Mouse (Mus musculus) stomach, embryonic 14.5 days (tissue): ENCODE measurements around the gene Olfr648. TPM values are rescaled to one million over a fixed set of nuclear protein-coding genes. Genes with fewer than 3 reads are reported as not detected.

Source experiments
- ATAC-seq: fragments of 200-750 bp; cut with Nextera tagmentation; 2 replicates; pipeline ENCODE4 v1.8.0; 2017; ENCODE audit warnings: low read depth, moderate TSS enrichment; ENCODE audit not compliant: insufficient number of reproducible peaks, insufficient read depth, low FRiP score
- H3K27ac ChIP-seq: fragments of 300-500 bp; sonication (generic); 2 replicates; pipeline ENCODE4 v1.5.1; 2014; ENCODE audit warnings: mild to moderate bottlenecking, low read length, moderate library complexity, mixed read lengths
- H3K27me3 ChIP-seq: fragments of 300-500 bp; sonication (generic); 2 replicates; pipeline ENCODE4 v1.6.1; 2014; ENCODE audit warnings: low read length, control low read depth, mixed read lengths; ENCODE audit not compliant: control insufficient read depth, insufficient read depth
- H3K36me3 ChIP-seq: fragments of 300-500 bp; sonication (generic); 2 replicates; pipeline ENCODE4 v1.6.1; 2014; ENCODE audit warnings: mild to moderate bottlenecking, control low read depth, low read length, moderate library complexity, mixed read lengths; ENCODE audit not compliant: control insufficient read depth, insufficient read depth
- H3K4me1 ChIP-seq: fragments of 300-500 bp; sonication (generic); 2 replicates; pipeline ENCODE4 v1.6.1; 2014; ENCODE audit warnings: low read length, control low read depth, mixed read lengths; ENCODE audit not compliant: control insufficient read depth, insufficient read depth
- H3K4me2 ChIP-seq: fragments of 300-500 bp; sonication (generic); replicated peaks from 2 replicates; pipeline ENCODE4 v1.6.1; 2014; ENCODE audit warnings: low read depth, low read length, control low read depth
- H3K4me3 ChIP-seq: fragments of 300-500 bp; sonication (generic); 2 replicates; pipeline ENCODE4 v1.5.1; 2014; ENCODE audit warnings: low read depth, low read length, control low read depth
- H3K9ac ChIP-seq: fragments of 300-500 bp; sonication (generic); replicated peaks from 2 replicates; pipeline ENCODE4 v1.6.1; 2014; ENCODE audit warnings: low read depth, mild to moderate bottlenecking, control low read depth, low read length, moderate library complexity, mixed read lengths
- H3K9me3 ChIP-seq: fragments of 300-500 bp; sonication (generic); 2 replicates; pipeline ENCODE4 v1.6.1; 2016; ENCODE audit warnings: low read depth, low read length, control low read depth; ENCODE audit not compliant: control insufficient read depth
- WGBS: fragments of 180-500 bp; shearing (Covaris S2); extraction: QIAGEN DNeasy Blood & Tissue Kit; methylation state at CpG from one replicate; pipeline ENCODE4 v1.1.7; 2014; 5-methylcytosine and 5-hydroxymethylcytosine counted together
- polyA plus RNA-seq: library from polyadenylated mRNA; unstranded; fragments of >200 nt; fragmentation: Nextera tagmentation; extraction: Ambion mirVana; gene quantifications from 2 replicates; pipeline ENCODE4 v1.2.1, GENCODE M21; 2014

Gene Olfr648
- polyA plus RNA-seq, 1 experiment from 2014 or later, result 0.25 TPM

DNA sequence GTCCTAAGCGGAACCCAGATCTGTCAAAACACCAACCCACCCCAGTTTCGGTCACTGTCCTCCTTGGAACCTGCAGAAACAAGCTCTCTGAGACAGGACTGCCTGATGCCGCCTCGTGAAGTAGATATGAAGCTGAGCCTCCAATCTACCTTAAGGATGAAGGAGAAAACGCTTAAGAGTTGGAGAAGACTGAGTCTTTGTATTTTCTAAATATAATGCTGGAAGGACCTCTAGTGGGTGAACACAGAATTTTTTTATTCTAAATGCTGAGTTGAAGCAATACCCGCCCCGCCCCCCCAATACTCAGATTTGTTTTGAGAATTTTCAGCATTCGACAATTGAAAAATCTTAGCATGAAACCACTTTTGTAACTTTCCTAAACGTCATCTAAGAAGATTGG lies 8.1 kb upstream of the Olfr648 start:
- H3K4me2 ChIP-seq, result no peak overlapping the region
- no peaks in the 10 kb centered on the region for H3K27me3 ChIP-seq
- H3K9me3 ChIP-seq, result no peaks in the 10 kb centered on the region
- no peak overlapping the region for H3K9ac ChIP-seq
- no peak overlapping the region for H3K27ac ChIP-seq
- WGBS, result 58% methylated on average over 9 of the region's 9 CpGs
- H3K36me3 ChIP-seq, result no peaks in the 10 kb centered on the region
- H3K4me3 ChIP-seq, result no peak overlapping the region
- ATAC-seq, result no peak
- H3K4me1 ChIP-seq, result no peaks in the 10 kb centered on the region

DNA sequence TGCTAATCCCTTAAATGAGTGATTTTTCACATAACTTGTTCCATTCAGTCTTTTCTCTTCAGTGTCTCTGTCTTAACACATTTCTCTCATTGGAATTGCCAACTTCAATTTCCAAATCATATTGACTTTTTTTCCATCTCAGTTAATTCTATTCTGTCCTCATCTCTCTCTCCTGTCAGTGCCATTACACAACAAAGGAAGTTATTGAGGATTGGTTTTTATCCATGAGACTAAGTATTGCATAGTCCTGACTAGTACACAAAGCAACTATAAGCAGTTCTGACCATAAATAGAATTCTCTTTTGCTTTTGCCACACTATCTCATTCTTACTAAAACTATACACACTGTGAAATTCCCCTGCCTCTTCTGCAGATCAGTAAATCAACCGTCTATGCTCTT lies 4.1 kb downstream of the Olfr648 start:
- H3K4me2 ChIP-seq, result no peak overlapping the region
- no peaks in the 10 kb centered on the region for H3K27me3 ChIP-seq
- WGBS, result 88% methylated on average over 1 of the region's 1 CpGs
- ATAC-seq, result no peak
- H3K4me3 ChIP-seq, result no peak overlapping the region
- H3K9me3 ChIP-seq, result no peaks in the 10 kb centered on the region
- no peak overlapping the region for H3K27ac ChIP-seq
- no peaks in the 10 kb centered on the region for H3K36me3 ChIP-seq
- H3K4me1 ChIP-seq, result no peaks in the 10 kb centered on the region
- H3K9ac ChIP-seq, result no peak overlapping the region

DNA sequence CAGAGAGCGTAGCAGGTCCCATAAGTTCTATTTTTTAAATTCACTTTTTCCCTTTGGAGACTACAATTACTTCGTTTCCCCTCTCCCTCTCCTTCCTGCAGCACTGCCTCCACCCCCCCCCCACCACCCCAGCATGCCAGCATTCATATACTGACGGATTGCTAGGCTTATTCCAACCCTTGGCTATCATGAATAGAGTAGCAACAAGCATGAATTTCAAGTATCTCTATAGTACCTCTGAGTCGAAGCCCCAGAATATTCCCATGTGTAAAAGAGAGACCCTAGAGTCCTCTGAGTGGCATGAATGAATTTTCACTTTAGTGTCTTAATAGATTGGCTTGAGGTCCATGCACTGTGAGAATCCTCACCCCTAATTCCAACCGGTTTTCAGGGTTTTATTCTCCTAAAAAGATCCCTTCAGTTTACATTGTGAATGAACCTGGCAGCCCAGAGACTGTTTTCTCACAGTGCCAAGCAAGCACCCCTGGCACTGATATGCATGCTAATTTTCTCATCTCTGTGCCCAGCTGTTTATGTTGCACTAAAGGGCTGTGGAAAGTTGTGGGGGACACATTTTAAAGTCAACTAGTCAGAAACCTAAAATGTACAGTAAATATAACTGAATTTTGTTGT lies 4.7 kb downstream of the Olfr648 start:
- no peaks in the 10 kb centered on the region for H3K27me3 ChIP-seq
- no peak overlapping the region for H3K4me2 ChIP-seq
- H3K9me3 ChIP-seq, result no peaks in the 10 kb centered on the region
- no peaks in the 10 kb centered on the region for H3K4me1 ChIP-seq
- WGBS, result 74% methylated on average over 5 of the region's 5 CpGs
- no peak for ATAC-seq
- no peak overlapping the region for H3K4me3 ChIP-seq
- no peak overlapping the region for H3K9ac ChIP-seq
- no peaks in the 10 kb centered on the region for H3K36me3 ChIP-seq
- H3K27ac ChIP-seq, result no peak overlapping the region

DNA sequence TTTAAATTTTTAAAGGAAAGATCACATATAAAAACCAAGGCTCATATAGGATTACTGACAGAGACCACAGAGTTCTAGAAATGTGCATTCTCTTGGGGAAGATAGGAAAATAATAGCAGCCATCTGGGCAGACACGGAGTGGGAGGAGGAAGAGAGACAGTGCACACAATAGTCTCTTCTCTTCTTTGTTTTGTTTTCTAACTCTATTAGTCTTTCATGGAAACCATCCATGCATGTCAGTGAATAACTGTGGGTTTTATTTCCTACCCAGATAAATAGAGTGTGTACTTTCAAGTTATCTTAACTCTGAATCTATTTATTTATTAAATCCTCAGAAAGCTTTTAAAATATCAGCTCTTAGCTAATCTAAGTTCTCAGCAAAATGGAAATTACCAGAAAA lies 8.1 kb downstream of the Olfr648 start:
- ATAC-seq, result no peak
- Histone ChIP-seq H3K27me3 (no peaks in the 10 kb centered on the region), H3K27ac (no peak overlapping the region), H3K9me3 (no peaks in the 10 kb centered on the region), H3K36me3 (no peaks in the 10 kb centered on the region), H3K9ac (no peak overlapping the region), H3K4me1 (no peaks in the 10 kb centered on the region), H3K4me2 (no peak overlapping the region), H3K4me3 (no peak overlapping the region)
- WGBS, result 85% methylated on average over 1 of the region's 1 CpGs

DNA sequence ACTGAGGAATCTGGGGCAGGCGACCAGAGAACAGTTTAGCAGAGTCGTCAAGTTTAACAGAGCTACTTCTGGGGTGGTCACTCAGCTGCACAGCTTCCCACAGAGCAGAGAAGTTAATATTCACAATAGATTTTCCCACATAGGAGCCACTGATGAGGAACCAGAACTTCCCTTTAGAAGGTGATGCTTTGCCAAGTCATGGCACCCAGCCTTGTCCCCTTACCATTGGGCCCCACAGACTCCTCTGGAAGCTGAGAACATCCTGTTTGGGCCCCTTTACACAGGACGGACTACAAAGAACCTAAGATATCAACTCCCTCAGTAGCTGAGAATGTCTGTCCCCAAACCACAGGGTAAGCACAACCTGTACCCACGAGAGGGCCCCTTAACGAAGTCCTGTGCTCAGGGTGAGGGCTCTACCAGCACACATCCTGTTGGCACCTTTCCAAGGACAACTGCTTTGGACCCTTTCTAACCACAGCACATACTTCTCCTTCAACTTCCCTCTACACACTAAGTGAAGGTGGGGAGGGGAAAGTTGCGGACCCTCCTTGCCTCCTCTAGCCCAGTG lies 13.5 kb downstream of the Olfr648 start:
- Histone ChIP-seq H3K36me3 (no peaks in the 10 kb centered on the region), H3K27me3 (no peaks in the 10 kb centered on the region), H3K4me3 (no peak overlapping the region), H3K9ac (no peak overlapping the region), H3K27ac (no peak overlapping the region), H3K4me1 (no peaks in the 10 kb centered on the region), H3K4me2 (no peak overlapping the region), H3K9me3 (no peaks in the 10 kb centered on the region)
- WGBS, result 69% methylated on average over 6 of the region's 6 CpGs
- no peak for ATAC-seq

DNA sequence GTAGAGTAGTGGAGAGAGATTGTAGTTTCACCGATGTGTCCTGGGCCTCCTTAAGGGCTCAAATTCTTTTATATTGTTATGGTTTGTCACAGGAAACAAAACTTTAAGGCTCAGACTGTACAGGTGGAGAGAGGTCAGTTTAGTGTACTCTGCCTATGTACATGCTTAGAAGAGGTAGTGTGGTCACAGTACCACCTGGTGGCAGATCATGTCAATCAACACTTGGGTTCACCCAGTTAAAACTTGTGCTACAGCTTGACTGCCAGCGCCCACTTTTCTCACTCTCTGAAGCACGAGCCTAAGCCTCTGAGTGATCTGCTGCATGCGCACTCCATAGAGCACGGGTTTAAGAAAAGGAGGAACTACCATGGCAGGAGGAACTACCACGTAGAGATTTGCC lies 16.1 kb downstream of the Olfr648 start:
- no peak overlapping the region for H3K4me2 ChIP-seq
- WGBS, result 80% methylated on average over 6 of the region's 6 CpGs

DNA sequence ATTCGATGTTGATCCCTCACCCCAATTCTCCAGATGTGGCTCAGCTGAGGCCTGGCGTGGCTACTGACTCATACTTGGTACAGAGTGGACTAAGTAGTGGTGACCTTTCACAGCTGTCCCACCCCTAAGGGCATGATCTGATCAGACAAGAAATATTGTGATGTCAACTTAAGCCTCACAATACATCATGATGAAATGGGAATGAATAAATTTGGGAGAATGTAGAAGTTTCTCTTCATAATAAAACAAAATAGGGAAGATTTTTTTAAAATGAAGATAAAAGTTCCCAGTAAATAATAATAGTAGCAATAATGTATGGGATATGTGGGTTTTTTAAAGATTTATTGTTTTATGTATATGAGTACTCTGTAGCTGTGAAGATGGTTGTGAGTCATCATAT lies 32.7 kb downstream of the Olfr648 start, which contains the start of gene Ubqlnl:
Gene Ubqlnl, minus strand, starts transcription at position 101 of the 400 bp plus-strand sequence.
- H3K36me3 ChIP-seq, result no peaks in the 10 kb centered on the region
- no peak within 1 kb of the TSS for H3K27ac ChIP-seq
- no peak within 1 kb of the TSS for H3K4me3 ChIP-seq
- no peaks in the 10 kb centered on the region for H3K9me3 ChIP-seq
- ATAC-seq, result no peak
- H3K4me1 ChIP-seq, result no peaks in the 10 kb centered on the region
- H3K4me2 ChIP-seq, result no peak within 1 kb of the TSS
- 84% methylated on average over 2 of the region's 2 CpGs for WGBS
- H3K27me3 ChIP-seq, result no peaks in the 10 kb centered on the region
- H3K9ac ChIP-seq, result no peak within 1 kb of the TSS

More for the DNA sequence above, 16.1 kb downstream of the Olfr648 start:
- Histone ChIP-seq H3K27ac (no peak overlapping the region), H3K4me1 (no peaks in the 10 kb centered on the region), H3K9ac (no peak overlapping the region), H3K9me3 (no peaks in the 10 kb centered on the region), H3K36me3 (no peaks in the 10 kb centered on the region), H3K4me3 (no peak overlapping the region), H3K27me3 (no peaks in the 10 kb centered on the region)
- ATAC-seq, result no peak

DNA sequence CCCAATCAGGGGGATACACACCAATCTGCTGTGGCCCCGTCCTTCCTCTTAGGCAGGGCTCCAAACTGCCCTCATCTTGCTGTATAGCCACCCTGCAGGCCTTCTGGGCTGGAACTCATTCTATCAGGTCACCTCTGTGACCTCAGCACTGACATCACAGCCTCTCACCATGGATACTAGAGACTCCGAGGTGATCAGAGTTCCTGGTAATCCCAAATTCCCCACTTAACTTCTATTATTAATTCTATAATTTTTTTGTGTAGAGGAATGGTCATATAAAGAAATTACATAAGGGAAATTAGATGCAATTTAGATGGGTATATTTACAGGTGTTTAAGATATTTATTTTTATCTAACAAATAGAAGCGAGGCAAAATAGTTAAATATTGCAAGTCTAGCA lies 40.0 kb downstream of the Olfr648 start, which contains the start of gene Ubqln3:
Gene Ubqln3, minus strand, starts transcription at position 101 of the 400 bp plus-strand sequence.
- 77% methylated on average over 3 of the region's 3 CpGs for WGBS
- ATAC-seq, result no peak

DNA sequence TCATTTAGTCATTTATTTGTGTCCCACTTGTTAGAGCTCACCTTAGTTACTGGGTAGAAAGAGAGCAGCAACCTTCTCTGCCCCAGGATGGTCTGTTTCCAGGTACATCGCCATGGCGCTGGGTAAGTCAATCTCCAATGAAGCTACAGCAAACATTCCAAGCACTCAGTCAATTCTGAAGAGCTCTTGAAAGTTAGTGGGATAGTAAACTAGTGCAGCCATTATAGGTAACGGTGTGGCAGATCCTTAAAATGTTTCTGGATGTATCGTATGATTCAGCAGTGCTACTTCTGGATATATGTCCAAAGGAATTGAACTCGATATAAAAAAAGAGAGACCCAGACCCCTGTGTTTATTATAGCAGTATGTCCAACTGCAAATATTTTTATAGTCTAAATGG lies 45.9 kb downstream of the Olfr648 start, which contains the start of gene Olfr643:
Gene Olfr643, minus strand, starts transcription at position 101 of the 400 bp plus-strand sequence.
- Histone ChIP-seq H3K4me2 (no peak within 1 kb of the TSS), H3K4me1 (no peaks in the 10 kb centered on the region), H3K4me3 (no peak within 1 kb of the TSS), H3K27me3 (no peaks in the 10 kb centered on the region), H3K9me3 (no peaks in the 10 kb centered on the region), H3K9ac (no peak within 1 kb of the TSS), H3K27ac (no peak within 1 kb of the TSS), H3K36me3 (no peaks in the 10 kb centered on the region)
- 79% methylated on average over 5 of the region's 5 CpGs for whole genome bisulfite sequencing
- ATAC-seq, result no peak

More for the DNA sequence above, 40.0 kb downstream of the Olfr648 start, which contains the start of gene Ubqln3:
- Histone ChIP-seq H3K36me3 (no peaks in the 10 kb centered on the region), H3K27me3 (no peaks in the 10 kb centered on the region), H3K27ac (no peak within 1 kb of the TSS), H3K9ac (no peak within 1 kb of the TSS), H3K4me1 (no peaks in the 10 kb centered on the region), H3K4me3 (no peak within 1 kb of the TSS), H3K4me2 (no peak within 1 kb of the TSS), H3K9me3 (no peaks in the 10 kb centered on the region)
